Mouse (Mus musculus) CH12.LX (cell line): ENCODE results near the gene Ap5z1. TPM values are rescaled to one million over a fixed set of nuclear protein-coding genes. Genes with fewer than 3 reads are reported as not detected.

ENCODE experiments used
- DNase-seq: peaks from one replicate; pipeline ENCODE4 v3.0.0-alpha.2; 2013; ENCODE audit errors: extremely low read depth
- H3K27ac ChIP-seq: 2 replicates; pipeline ENCODE4 v1.5.1; 2012; ENCODE audit warnings: low read depth, mild to moderate bottlenecking, control low read depth, moderate library complexity; ENCODE audit not compliant: insufficient read depth
- H3K27me3 ChIP-seq: replicated peaks from 2 replicates; pipeline ENCODE3; 2012; ENCODE audit warnings: inconsistent platforms
- H3K36me3 ChIP-seq, 2 experiments: replicated peaks in 1 of 2; 2 replicates each; pipeline versions ENCODE3 to v1.6.1; 2012; ENCODE audit warnings: inconsistent platforms in 1 of 2, low read length in 1 of 2, mild to moderate bottlenecking in 1 of 2, mixed read lengths in 1 of 2, moderate library complexity in 1 of 2; ENCODE audit not compliant: control insufficient read depth in 1 of 2, insufficient read depth in 1 of 2
- H3K4me1 ChIP-seq, 2 experiments: 2 replicates each; pipeline ENCODE4 v1.6.1; 2012; ENCODE audit warnings: inconsistent platforms in 1 of 2, moderate library complexity in 1 of 2; ENCODE audit not compliant: insufficient read depth in 2 of 2, control insufficient read depth in 1 of 2
- H3K4me2 ChIP-seq: 2 replicates; pipeline ENCODE4 v1.6.1; 2012; ENCODE audit warnings: low read depth, mild to moderate bottlenecking, control low read depth; ENCODE audit not compliant: poor library complexity, insufficient read depth, severe bottlenecking
- H3K4me3 ChIP-seq, 3 experiments: fragments of 150-350 bp in 1 of 3; sonication (generic) in 1 of 3; replicated peaks in 1 of 3; 2 replicates each; pipeline versions ENCODE3 to v1.5.1; 2011 to 2012; ENCODE audit warnings: low read depth in 2 of 3, low read length in 2 of 3, mild to moderate bottlenecking in 2 of 3, moderate library complexity in 2 of 3, control low read depth in 1 of 3, improper control_type of control experiment in 1 of 3, inconsistent platforms in 1 of 3, mixed read lengths in 1 of 3; ENCODE audit not compliant: poor library complexity in 1 of 3
- H3K79me2 ChIP-seq: replicated peaks from 2 replicates; pipeline ENCODE4 v1.6.1; 2012; ENCODE audit warnings: mild to moderate bottlenecking, moderate library complexity; ENCODE audit not compliant: control insufficient read depth, poor library complexity, insufficient read depth, severe bottlenecking; ENCODE audit errors: extremely low read depth
- H3K9ac ChIP-seq: 2 replicates; pipeline ENCODE4 v1.6.1; 2012; ENCODE audit warnings: low read depth, mild to moderate bottlenecking, control low read depth, moderate library complexity; ENCODE audit not compliant: insufficient read depth
- H3K9me3 ChIP-seq: replicated peaks from 2 replicates; pipeline ENCODE3; 2012; ENCODE audit warnings: low read length, inconsistent platforms, mixed read lengths
- BHLHE40 ChIP-seq: IDR thresholded peaks from 2 replicates; pipeline ENCODE4 v1.6.1; 2011; ENCODE audit warnings: mild to moderate bottlenecking, low read depth, low read length, improper control_type of control experiment
- CHD1 ChIP-seq: IDR thresholded peaks from 2 replicates; pipeline ENCODE4 v1.6.1; 2012; ENCODE audit warnings: low read depth, low read length, improper control_type of control experiment, inconsistent platforms
- ELF1 ChIP-seq: IDR thresholded peaks from 2 replicates; pipeline ENCODE4 v1.6.1; 2014; ENCODE audit warnings: low read depth, mild to moderate bottlenecking, inconsistent platforms, low read length, improper control_type of control experiment
- EP300 ChIP-seq: IDR thresholded peaks from 2 replicates; pipeline ENCODE4 v1.6.1; 2011; ENCODE audit warnings: low read length, improper control_type of control experiment
- ETS1 ChIP-seq: conservative IDR thresholded peaks from 2 replicates; pipeline ENCODE4 v1.6.1; 2012; ENCODE audit warnings: low read depth, mild to moderate bottlenecking, inconsistent platforms, low read length, improper control_type of control experiment, moderate library complexity
- IRF4 ChIP-seq: IDR thresholded peaks from 2 replicates; pipeline ENCODE4 v1.6.1; 2014; ENCODE audit warnings: low read depth, mild to moderate bottlenecking, inconsistent platforms, low read length, improper control_type of control experiment
- JUN ChIP-seq: IDR thresholded peaks from 2 replicates; pipeline ENCODE4 v1.6.1; 2011; ENCODE audit warnings: low read depth, mild to moderate bottlenecking, low read length, improper control_type of control experiment, moderate library complexity; ENCODE audit not compliant: insufficient read depth
- KAT2A ChIP-seq: IDR thresholded peaks from 2 replicates; pipeline ENCODE4 v1.6.1; 2012; ENCODE audit warnings: low read length, improper control_type of control experiment, inconsistent platforms; ENCODE audit not compliant: insufficient replicate concordance
- MAFK ChIP-seq: IDR thresholded peaks from 2 replicates; pipeline ENCODE4 v1.6.1; 2011; ENCODE audit warnings: low read length, improper control_type of control experiment; ENCODE audit not compliant: insufficient replicate concordance
- MAX ChIP-seq: IDR thresholded peaks from 2 replicates; pipeline ENCODE4 v1.6.1; 2011; ENCODE audit warnings: low read length, improper control_type of control experiment
- MEF2A ChIP-seq: IDR thresholded peaks from 2 replicates; pipeline ENCODE4 v1.6.1; 2014; ENCODE audit warnings: low read depth, mild to moderate bottlenecking, inconsistent platforms, low read length, improper control_type of control experiment, borderline replicate concordance
- MXI1 ChIP-seq: IDR thresholded peaks from 2 replicates; pipeline ENCODE4 v1.6.1; 2011; ENCODE audit warnings: mild to moderate bottlenecking, low read depth, low read length, improper control_type of control experiment
- MYC ChIP-seq: IDR thresholded peaks from 2 replicates; pipeline ENCODE4 v1.6.1; 2011; ENCODE audit warnings: low read depth, mild to moderate bottlenecking, improper control_type of control experiment, low read length
- NRF1 ChIP-seq: IDR thresholded peaks from 2 replicates; pipeline ENCODE4 v1.6.1; 2014; ENCODE audit warnings: low read depth, mild to moderate bottlenecking, inconsistent platforms, low read length, improper control_type of control experiment, moderate library complexity
- POLR2A ChIP-seq: IDR thresholded peaks from 2 replicates; pipeline ENCODE4 v1.6.1; 2011; ENCODE audit warnings: low read depth, mild to moderate bottlenecking, improper control_type of control experiment, low read length
- POLR2AphosphoS2 ChIP-seq: IDR thresholded peaks from 2 replicates; pipeline ENCODE4 v1.6.1; 2011; ENCODE audit warnings: low read depth, low read length, improper control_type of control experiment
- RAD21 ChIP-seq: IDR thresholded peaks from 2 replicates; pipeline ENCODE4 v1.6.1; 2011; ENCODE audit warnings: low read depth, mild to moderate bottlenecking, low read length, improper control_type of control experiment, moderate library complexity
- SIN3A ChIP-seq: IDR thresholded peaks from 2 replicates; pipeline ENCODE4 v1.6.1; 2012; ENCODE audit warnings: low read length, improper control_type of control experiment, inconsistent platforms
- TBP ChIP-seq: conservative IDR thresholded peaks from 2 replicates; pipeline ENCODE4 v1.6.1; 2011; ENCODE audit warnings: low read depth, low read length, improper control_type of control experiment
- UBTF ChIP-seq: IDR thresholded peaks from 2 replicates; pipeline ENCODE4 v1.6.1; 2012; ENCODE audit warnings: low read depth, mild to moderate bottlenecking, inconsistent platforms, low read length, improper control_type of control experiment, moderate library complexity
- USF1 ChIP-seq: IDR thresholded peaks from 2 replicates; pipeline ENCODE4 v1.6.1; 2014; ENCODE audit warnings: low read depth, mild to moderate bottlenecking, inconsistent platforms, low read length, improper control_type of control experiment
- USF2 ChIP-seq: conservative IDR thresholded peaks from 2 replicates; pipeline ENCODE4 v1.6.1; 2011; ENCODE audit warnings: low read depth, low read length, improper control_type of control experiment
- ZC3H11A ChIP-seq: IDR thresholded peaks from 2 replicates; pipeline ENCODE4 v1.6.1; 2012; ENCODE audit warnings: low read depth, mild to moderate bottlenecking, inconsistent platforms, low read length, improper control_type of control experiment
- ZMIZ1 ChIP-seq: IDR thresholded peaks from 2 replicates; pipeline ENCODE4 v1.6.1; 2012; ENCODE audit warnings: low read depth, mild to moderate bottlenecking, inconsistent platforms, low read length, improper control_type of control experiment
- ZNF384 ChIP-seq: IDR thresholded peaks from 2 replicates; pipeline ENCODE4 v1.6.1; 2012; ENCODE audit warnings: low read depth, low read length, improper control_type of control experiment, inconsistent platforms
- dilution Hi-C: fragments of 300-500 bp; cut with MboI; formaldehyde crosslinking; loops from 2 replicates; pipeline ENCODE4 v1.14.3; 2020; ENCODE audit warnings: low sequenced_read_pairs; ENCODE audit not compliant: extremely low pct_unique_long_range_greater_than_20kb, extremely low pct_ligation_motif_present
- in situ Hi-C: fragments of 300-500 bp; cut with MboI; formaldehyde crosslinking; loops from 3 replicates; pipeline ENCODE4 v1.14.3; 2019; ENCODE audit warnings: low sequenced_read_pairs, low pct_ligation_motif_present, low pct_unique_long_range_greater_than_20kb, mixed read lengths
- polyA plus RNA-seq: library from polyadenylated mRNA; unstranded; fragments of >175 nt; gene quantifications from 2 replicates; pipeline ENCODE4 v1.2.1, GENCODE M21; 2012; ENCODE audit warnings: low read depth; ENCODE audit not compliant: insufficient read length
- total RNA-seq, 2 experiments: library from RNA; depleted of rRNA; stranded (reverse); fragments of 300-350 nt in 1 of 2; fragments of >200 nt in 1 of 2; gene quantifications; 2 replicates each; pipeline ENCODE4 v1.2.3; 2012 to 2014

Ap5z1 gene
- total and polyA plus RNA-seq, 3 experiments: 3.1 to 18.7 (median 11.3) TPM

DNA sequence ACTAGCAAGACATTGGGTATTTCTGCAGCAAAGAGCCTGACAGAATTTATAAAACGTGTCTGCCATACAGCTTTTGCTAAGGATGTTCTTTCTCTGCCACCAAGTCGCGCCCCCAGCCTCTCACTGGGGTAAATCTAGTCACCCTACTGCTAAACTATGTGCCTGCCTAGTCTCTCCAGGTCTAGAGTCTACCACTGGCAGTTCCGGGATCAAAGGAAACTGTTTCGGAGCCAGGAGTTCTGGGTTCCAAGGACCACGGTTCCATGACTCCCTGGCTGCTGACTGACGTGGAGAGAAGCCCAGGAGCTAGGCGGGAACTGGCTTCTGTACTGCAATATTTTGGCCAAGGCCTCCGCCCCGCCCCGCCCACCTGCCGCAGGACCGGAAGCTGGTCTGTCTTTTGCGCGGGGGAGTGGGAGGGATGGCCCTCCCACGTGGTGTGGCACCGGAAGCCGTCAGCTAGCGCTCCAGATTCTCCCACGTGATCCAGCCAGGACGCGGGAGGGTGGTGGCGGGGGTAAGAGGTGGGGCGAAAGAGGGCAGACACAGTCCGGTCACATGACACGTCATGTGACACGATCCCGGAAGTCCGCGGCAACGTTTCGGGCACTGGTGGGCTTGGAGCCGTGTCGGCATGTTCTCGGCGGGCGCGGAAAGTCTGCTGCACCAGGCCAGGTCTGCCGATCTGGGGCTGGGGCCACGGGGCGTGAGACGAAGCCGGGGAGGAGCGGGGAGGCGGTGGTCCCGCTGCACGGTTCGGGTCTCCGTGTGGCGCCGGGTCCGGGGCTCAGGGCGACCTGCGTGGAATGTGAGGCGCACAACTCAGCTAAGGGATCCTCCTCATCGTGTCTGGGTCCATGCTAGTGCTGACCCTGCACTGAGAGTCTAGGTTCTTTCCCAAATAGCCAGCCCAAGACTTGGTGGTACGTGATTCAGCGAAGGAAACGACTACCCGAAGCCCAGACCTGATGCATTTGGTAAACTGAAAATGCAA, at the start of gene Ap5z1 (continued):
- peak; percentile 98 for TF ChIP-seq USF2

DNA sequence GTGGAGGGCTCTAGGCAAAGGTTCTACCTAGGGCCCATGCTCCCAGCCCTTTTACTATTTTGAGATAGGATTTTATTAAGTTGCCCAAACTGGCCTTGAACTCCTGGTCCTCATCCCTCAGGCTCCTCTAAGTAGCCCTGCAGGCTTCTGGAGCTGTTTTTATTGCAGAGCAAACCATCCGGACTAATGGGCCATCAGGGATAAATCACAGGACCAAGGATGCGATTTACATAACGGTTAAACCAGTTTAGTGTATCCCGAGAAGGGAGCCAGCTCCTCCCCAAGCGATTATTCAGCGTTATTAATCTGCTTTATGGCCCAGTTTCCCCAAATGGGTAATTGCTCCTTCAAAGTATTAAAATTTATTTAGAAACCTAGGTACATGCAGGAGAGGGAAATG, 48.3 kb upstream of the Ap5z1 start:
- H3K36me3 ChIP-seq: peaks cover 0 to 71% of the 10 kb centered on the region in 2 experiments

DNA sequence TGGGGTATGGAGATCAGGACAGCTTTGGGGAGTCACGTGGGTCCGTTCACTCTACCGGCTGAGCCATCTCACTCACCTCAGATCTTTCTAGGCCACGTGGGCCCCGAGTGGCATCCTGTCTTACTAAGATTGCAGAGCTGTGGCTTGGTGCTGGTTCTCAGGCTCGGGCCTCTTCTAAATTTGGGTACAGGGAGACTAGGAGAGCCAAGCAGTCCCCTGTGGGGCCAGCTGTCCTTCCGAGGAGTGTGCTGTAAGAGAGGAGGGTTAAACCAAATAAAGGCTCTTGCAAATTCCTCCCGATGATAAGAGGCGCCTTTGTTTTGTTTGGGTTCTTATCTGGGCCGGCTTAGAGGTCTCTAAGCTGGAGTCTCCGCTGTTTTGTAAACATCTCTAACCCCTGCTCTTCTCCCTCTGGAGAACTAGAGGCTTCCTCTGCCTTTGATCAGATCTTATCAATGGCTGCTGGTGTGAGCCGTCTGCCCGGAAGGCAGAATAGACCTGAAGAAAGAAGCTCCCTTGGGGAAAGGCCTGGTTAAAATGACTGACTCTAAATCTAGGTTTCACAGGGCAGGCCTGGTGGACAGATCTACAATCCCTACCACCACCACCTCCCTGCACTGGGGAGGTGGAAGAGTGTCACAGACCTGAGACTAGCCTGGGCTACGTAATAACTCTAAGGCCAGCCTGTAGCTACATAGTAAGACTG, 47.5 kb upstream of the Ap5z1 start:
- H3K36me3 ChIP-seq: peaks cover 0 to 65% of the 10 kb centered on the region in 2 experiments
- H3K4me3 ChIP-seq: no peak overlapping the region
- peaks cover 45% of the 10 kb centered on the region for H3K79me2 ChIP-seq
- dilution Hi-C loops (no loop called here), in situ Hi-C loops (no loop called here)
- H3K9ac ChIP-seq: peak overlapping the region; percentile 42
- peak overlapping the region; percentile 85 for H3K27ac ChIP-seq
- peaks cover 18 to 89% of the 10 kb centered on the region in 2 experiments for H3K4me1 ChIP-seq
- no peaks in the 10 kb centered on the region for H3K27me3 ChIP-seq
- peak; percentile 89 for DNase-seq
- peak overlapping the region; percentile 47 for H3K4me2 ChIP-seq
- H3K9me3 ChIP-seq: no peaks in the 10 kb centered on the region
- TF ChIP-seq EP300 (no peak), MXI1 (peak; percentile 95), MAFK (no peak), ZC3H11A (no peak), POLR2AphosphoS2 (no peak), RAD21 (no peak), CHD1 (no peak; the same call in 1 of the 2 replicates), BHLHE40 (peak; percentile 76), SIN3A (no peak), IRF4 (peak; percentile 19; the same call in 1 of the 2 replicates), JUN (no peak), MEF2A (peak; percentile 93), POLR2A (peak; percentile 39; the same call in 1 of the 2 replicates), KAT2A (no peak), ELF1 (no peak), MYC (peak; percentile 97), UBTF (no peak), USF1 (peak; percentile 86), MAX (peak; percentile 97), ZNF384 (no peak), ZMIZ1 (no peak), ETS1 (peak; percentile 65), TBP (0 out of 2 replicates have a peak, but pooled peaks have one; percentile 30), NRF1 (no peak), USF2 (peak; percentile 88)

More for the DNA sequence above, 48.3 kb upstream of the Ap5z1 start:
- Histone ChIP-seq H3K4me1 (peaks cover 16 to 85% of the 10 kb centered on the region in 2 experiments), H3K79me2 (peaks cover 42% of the 10 kb centered on the region)
- TF ChIP-seq USF1: no peak
- no peak for TF ChIP-seq ZMIZ1
- no peak for TF ChIP-seq RAD21
- no peak for TF ChIP-seq ZC3H11A
- TF ChIP-seq, all 38 proteins: peak for 0
- in situ Hi-C loops: no loop called here
- H3K9ac ChIP-seq: no peak overlapping the region; the same call in 1 of the 2 replicates
- H3K27ac ChIP-seq: no peak overlapping the region
- no peak for DNase-seq
- H3K27me3 ChIP-seq: no peaks in the 10 kb centered on the region
- dilution Hi-C loops: no loop called here
- H3K4me3 ChIP-seq: no peak overlapping the region
- H3K9me3 ChIP-seq: no peaks in the 10 kb centered on the region
- 0 out of 2 replicates have a peak overlapping the region, but pooled peaks have one; percentile 18 for H3K4me2 ChIP-seq
